Mouse (Mus musculus): ENCODE results near the gene Peak1. TPM values are rescaled to one million over a fixed set of nuclear protein-coding genes. Genes with fewer than 3 reads are reported as not detected.

Peak1 gene
- polyA plus RNA-seq, 1 experiment from 2014 or later, result 10.1 TPM

DNA sequence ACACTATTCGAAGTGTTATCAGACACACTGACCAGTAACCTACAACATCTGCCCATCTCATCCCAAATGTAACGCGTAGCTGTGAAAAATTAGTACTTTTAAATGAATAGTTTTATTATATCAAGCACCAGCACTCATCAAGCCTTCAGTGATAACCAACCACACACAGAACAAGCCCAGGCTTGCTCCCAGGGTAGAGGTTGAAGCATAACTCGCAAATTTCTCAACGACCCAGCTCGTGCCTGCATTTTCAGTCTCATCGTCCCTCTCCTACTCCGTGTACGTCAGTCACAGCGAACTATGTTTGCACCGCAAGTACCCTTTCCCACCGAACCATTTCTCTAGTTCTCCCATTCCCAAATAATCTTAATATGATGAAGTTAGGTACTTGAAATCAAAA, 83.5 kb downstream of the Peak1 start:
- Histone ChIP-seq H3K9me3 (no peaks in the 10 kb centered on the region), H3K4me1 (replicated peaks) (no peaks in the 10 kb centered on the region), H3K27me3 (replicated peaks) (no peaks in the 10 kb centered on the region), H3K9ac (no peak overlapping the region), H3K4me2 (replicated peaks) (no peak overlapping the region), H3K36me3 (no peaks in the 10 kb centered on the region), H3K27ac (no peak overlapping the region), H3K4me3 (replicated peaks) (no peak overlapping the region)
- no peak for ATAC-seq
- WGBS, result 86% methylated on average over 12 of the region's 12 CpGs

- Histone ChIP-seq H3K9me3 (no peaks in the 10 kb centered on the region), H3K4me1 (replicated peaks) (no peaks in the 10 kb centered on the region), H3K36me3 (no peaks in the 10 kb centered on the region), H3K4me3 (replicated peaks) (no peak overlapping the region), H3K9ac (no peak overlapping the region), H3K27me3 (replicated peaks) (no peaks in the 10 kb centered on the region), H3K27ac (no peak overlapping the region), H3K4me2 (replicated peaks) (no peak overlapping the region)
- no peak for ATAC-seq
Measured at GRCm38 (mm10) chr9:56332774-56333173, 85.1 kb downstream of the Peak1 start.

DNA sequence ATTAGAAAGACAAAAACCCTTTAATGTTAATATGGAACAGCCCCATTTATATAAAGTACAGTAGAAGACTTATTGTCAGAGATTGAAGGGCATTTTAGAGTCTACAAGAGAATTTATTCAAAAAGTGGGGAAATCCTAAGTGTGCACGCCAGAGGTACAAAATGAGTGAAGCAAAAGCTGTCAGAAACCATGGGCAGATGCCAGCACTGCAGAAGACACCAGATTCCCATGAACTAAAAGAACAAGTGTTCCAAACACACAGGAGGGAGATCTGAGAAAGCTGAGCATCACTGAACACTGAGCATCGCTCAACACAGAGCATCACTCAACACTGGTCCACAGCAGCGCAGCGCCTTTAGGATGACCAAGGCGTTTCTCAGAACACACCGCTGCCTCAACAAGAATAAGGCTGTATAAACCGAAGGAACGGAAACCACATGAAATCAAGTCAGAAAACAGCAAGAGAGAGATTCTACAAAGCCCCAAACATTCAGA, 91.3 kb downstream of the Peak1 start:
- 96% methylated on average over 8 of the region's 8 CpGs for WGBS
- no peak for ATAC-seq

DNA sequence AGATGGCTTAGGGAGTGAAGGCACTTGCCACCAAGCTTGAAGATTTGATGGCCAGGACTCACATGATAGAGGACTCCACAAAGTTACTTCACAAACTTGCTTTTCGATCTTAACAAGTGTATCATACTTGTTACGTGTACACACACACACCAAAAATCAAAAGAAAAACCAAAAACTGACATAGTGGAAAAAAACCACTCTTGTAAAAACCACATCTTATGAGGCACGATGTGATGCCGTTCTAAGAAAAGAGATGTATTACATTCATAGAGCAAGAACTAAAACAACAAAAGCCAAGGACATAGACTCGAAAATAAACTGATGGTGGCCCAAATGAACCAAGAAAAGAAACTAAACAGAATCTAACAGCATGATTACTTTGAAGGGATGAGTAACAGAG, 92.1 kb downstream of the Peak1 start:
- 89% methylated on average over 5 of the region's 5 CpGs for WGBS
- Histone ChIP-seq H3K4me2 (replicated peaks) (no peak overlapping the region), H3K4me3 (replicated peaks) (no peak overlapping the region), H3K9me3 (no peaks in the 10 kb centered on the region), H3K4me1 (replicated peaks) (no peaks in the 10 kb centered on the region), H3K36me3 (no peaks in the 10 kb centered on the region), H3K9ac (no peak overlapping the region), H3K27me3 (replicated peaks) (no peaks in the 10 kb centered on the region), H3K27ac (no peak overlapping the region)
- no peak for ATAC-seq

More for the DNA sequence above, 91.3 kb downstream of the Peak1 start:
- Histone ChIP-seq H3K9ac (no peak overlapping the region), H3K9me3 (no peaks in the 10 kb centered on the region), H3K4me1 (replicated peaks) (no peaks in the 10 kb centered on the region), H3K4me3 (replicated peaks) (no peak overlapping the region), H3K27me3 (replicated peaks) (no peaks in the 10 kb centered on the region), H3K36me3 (no peaks in the 10 kb centered on the region), H3K4me2 (replicated peaks) (no peak overlapping the region), H3K27ac (no peak overlapping the region)

GRCm38 (mm10) chr9:56324576-56325355, 93.1 kb downstream of the Peak1 start:
- 38% methylated on average over 16 of the region's 16 CpGs for WGBS

GRCm38 (mm10) chr9:56321291-56321690, 96.6 kb downstream of the Peak1 start:
- Histone ChIP-seq H3K4me2 (replicated peaks) (no peak overlapping the region), H3K4me1 (replicated peaks) (no peaks in the 10 kb centered on the region), H3K9ac (no peak overlapping the region), H3K27ac (no peak overlapping the region), H3K9me3 (peaks cover 3% of the 10 kb centered on the region; the same call in 1 of the 2 replicates), H3K36me3 (no peaks in the 10 kb centered on the region), H3K27me3 (replicated peaks) (no peaks in the 10 kb centered on the region), H3K4me3 (replicated peaks) (no peak overlapping the region)
- 85% methylated on average over 2 of the region's 2 CpGs for WGBS
- ATAC-seq, result no peak

More at GRCm38 (mm10) chr9:56324576-56325355, 93.1 kb downstream of the Peak1 start:
- H3K9ac ChIP-seq, result peak overlapping the region; percentile 20; the same call in 1 of the 2 replicates
- no peaks in the 10 kb centered on the region for H3K27me3 ChIP-seq (replicated peaks)
- ATAC-seq, result no peak
- peak overlapping the region; percentile 14; the same call in 1 of the 2 replicates for H3K4me3 ChIP-seq (replicated peaks)
- H3K4me1 ChIP-seq (replicated peaks), result no peaks in the 10 kb centered on the region
- H3K9me3 ChIP-seq, result no peaks in the 10 kb centered on the region
- H3K27ac ChIP-seq, result peak overlapping the region; percentile 66
- peak overlapping the region; percentile 45 for H3K4me2 ChIP-seq (replicated peaks)
- no peaks in the 10 kb centered on the region for H3K36me3 ChIP-seq

DNA sequence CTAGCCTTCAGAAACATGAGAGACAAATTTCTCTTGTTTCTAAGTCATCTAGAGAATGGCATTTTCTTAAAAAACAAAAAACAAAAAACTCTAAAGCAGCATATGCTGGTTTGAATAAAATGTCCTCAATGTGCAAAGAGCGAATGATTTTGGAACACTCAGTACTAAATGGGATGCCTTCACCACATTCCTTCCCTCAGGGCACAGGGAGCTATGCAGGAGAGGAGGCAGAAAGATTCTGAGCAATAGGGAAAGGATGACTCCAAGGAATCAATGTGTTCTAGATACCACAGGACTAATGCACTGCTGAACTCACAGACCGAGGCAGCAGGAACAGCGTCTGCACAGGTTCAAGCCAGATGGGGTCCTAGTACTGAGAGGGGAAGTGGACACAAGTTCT, 103.5 kb downstream of the Peak1 start:
- no peak for ATAC-seq
- H3K9me3 ChIP-seq, result peaks cover 3% of the 10 kb centered on the region; the same call in 1 of the 2 replicates
- H3K9ac ChIP-seq, result no peak overlapping the region
- no peak overlapping the region for H3K4me3 ChIP-seq (replicated peaks)
- no peak overlapping the region for H3K4me2 ChIP-seq (replicated peaks)
- H3K27ac ChIP-seq, result no peak overlapping the region
- no peaks in the 10 kb centered on the region for H3K36me3 ChIP-seq
- H3K4me1 ChIP-seq (replicated peaks), result no peaks in the 10 kb centered on the region
- no peaks in the 10 kb centered on the region for H3K27me3 ChIP-seq (replicated peaks)
- 91% methylated on average over 3 of the region's 3 CpGs for WGBS

GRCm38 (mm10) chr9:56309079-56309478, 108.8 kb downstream of the Peak1 start:
- no peak overlapping the region for H3K9ac ChIP-seq
- H3K9me3 ChIP-seq, result no peaks in the 10 kb centered on the region
- 66% methylated on average over 2 of the region's 2 CpGs for WGBS
- H3K27me3 ChIP-seq (replicated peaks), result no peaks in the 10 kb centered on the region
- ATAC-seq, result no peak
- H3K36me3 ChIP-seq, result no peaks in the 10 kb centered on the region
- no peaks in the 10 kb centered on the region for H3K4me1 ChIP-seq (replicated peaks)
- no peak overlapping the region for H3K4me2 ChIP-seq (replicated peaks)
- H3K4me3 ChIP-seq (replicated peaks), result no peak overlapping the region
- H3K27ac ChIP-seq, result no peak overlapping the region

DNA sequence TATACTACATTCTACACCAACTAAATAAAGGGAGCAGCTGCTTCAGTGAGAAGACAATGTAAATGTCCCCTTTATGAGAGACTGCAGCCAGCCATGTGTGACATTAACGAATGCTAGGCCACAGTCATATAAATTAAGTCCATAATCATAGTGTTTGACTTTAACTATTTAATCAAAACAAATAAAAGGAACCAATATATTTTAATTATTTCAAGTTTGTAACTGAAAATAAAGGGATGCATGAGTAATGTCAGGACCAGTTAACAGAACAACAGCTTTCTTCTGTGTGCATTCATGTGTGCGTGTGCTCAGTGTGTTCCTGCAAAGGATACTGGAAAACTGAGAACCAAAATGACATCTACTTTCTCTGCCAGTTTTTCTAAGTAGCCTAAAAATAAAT, 113.3 kb downstream of the Peak1 start:
- no peaks in the 10 kb centered on the region for H3K4me1 ChIP-seq (replicated peaks)
- no peaks in the 10 kb centered on the region for H3K36me3 ChIP-seq
- H3K4me3 ChIP-seq (replicated peaks), result no peak overlapping the region
- no peak overlapping the region for H3K27ac ChIP-seq
- no peak overlapping the region for H3K4me2 ChIP-seq (replicated peaks)
- ATAC-seq, result no peak
- no peaks in the 10 kb centered on the region for H3K27me3 ChIP-seq (replicated peaks)
- 86% methylated on average over 2 of the region's 2 CpGs for WGBS
- no peaks in the 10 kb centered on the region for H3K9me3 ChIP-seq
- no peak overlapping the region for H3K9ac ChIP-seq

GRCm38 (mm10) chr9:56302921-56303465, 114.9 kb downstream of the Peak1 start:
- ATAC-seq, result no peak
- Histone ChIP-seq H3K27ac (no peak overlapping the region), H3K9me3 (no peaks in the 10 kb centered on the region), H3K9ac (no peak overlapping the region), H3K36me3 (no peaks in the 10 kb centered on the region), H3K4me1 (replicated peaks) (no peaks in the 10 kb centered on the region), H3K27me3 (replicated peaks) (no peaks in the 10 kb centered on the region), H3K4me3 (replicated peaks) (no peak overlapping the region), H3K4me2 (replicated peaks) (no peak overlapping the region)
- 36% methylated on average over 3 of the region's 3 CpGs for WGBS

DNA sequence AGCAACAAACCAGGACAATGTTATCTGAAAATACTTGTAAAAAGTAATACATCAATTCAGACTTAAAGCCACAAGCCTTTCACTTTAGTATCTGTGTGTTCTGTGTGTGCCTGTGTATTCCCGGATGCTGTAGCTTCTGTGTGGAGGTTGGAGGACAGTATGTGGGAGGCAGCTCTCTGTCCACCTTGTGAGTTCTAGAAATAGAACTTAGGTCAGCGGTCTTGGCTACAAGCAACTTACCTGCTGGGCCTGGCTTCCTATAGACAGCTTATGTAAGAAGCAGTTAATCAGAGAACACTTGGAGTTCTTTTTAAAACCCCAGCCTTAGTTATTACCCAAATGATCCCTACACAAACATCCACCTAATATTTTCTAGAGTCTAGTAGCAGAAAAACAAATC, 127.8 kb downstream of the Peak1 start:
- no peak overlapping the region for H3K4me3 ChIP-seq (replicated peaks)
- WGBS, result 83% methylated on average over 2 of the region's 2 CpGs

GRCm38 (mm10) chr9:56282481-56282880, 135.4 kb downstream of the Peak1 start:
- Histone ChIP-seq H3K4me3 (replicated peaks) (no peak overlapping the region), H3K27me3 (replicated peaks) (no peaks in the 10 kb centered on the region), H3K36me3 (no peaks in the 10 kb centered on the region), H3K27ac (no peak overlapping the region), H3K9ac (no peak overlapping the region), H3K4me2 (replicated peaks) (no peak overlapping the region), H3K4me1 (replicated peaks) (no peaks in the 10 kb centered on the region), H3K9me3 (no peaks in the 10 kb centered on the region)
- 80% methylated on average over 5 of the region's 5 CpGs for WGBS
- ATAC-seq, result no peak

More for the DNA sequence above, 127.8 kb downstream of the Peak1 start:
- no peak for ATAC-seq
- no peaks in the 10 kb centered on the region for H3K27me3 ChIP-seq (replicated peaks)
- H3K27ac ChIP-seq, result no peak overlapping the region
- no peaks in the 10 kb centered on the region for H3K9me3 ChIP-seq
- no peaks in the 10 kb centered on the region for H3K36me3 ChIP-seq
- H3K4me1 ChIP-seq (replicated peaks), result no peaks in the 10 kb centered on the region
- no peak overlapping the region for H3K4me2 ChIP-seq (replicated peaks)
- no peak overlapping the region for H3K9ac ChIP-seq

GRCm38 (mm10) chr9:56273576-56273975, 144.3 kb downstream of the Peak1 start:
- no peak overlapping the region for H3K27ac ChIP-seq
- no peaks in the 10 kb centered on the region for H3K4me1 ChIP-seq (replicated peaks)
- no peak overlapping the region for H3K9ac ChIP-seq
- no peaks in the 10 kb centered on the region for H3K36me3 ChIP-seq
- no peak overlapping the region for H3K4me3 ChIP-seq (replicated peaks)
- H3K9me3 ChIP-seq, result no peaks in the 10 kb centered on the region
- no peaks in the 10 kb centered on the region for H3K27me3 ChIP-seq (replicated peaks)
- no peak overlapping the region for H3K4me2 ChIP-seq (replicated peaks)
- no peak for ATAC-seq
- 78% methylated on average over 3 of the region's 3 CpGs for WGBS

Data from intestine, embryonic 15.5 days (tissue).